Mouse (Mus musculus) megakaryocyte, embryonic 14.5 days (primary cell): Measurements from ENCODE around the gene Dram1.

Experiments used
- FLI1 ChIP-seq: IDR thresholded peaks from 2 replicates; pipeline ENCODE4 v1.6.1; 2012; ENCODE audit warnings: low read length, inconsistent platforms, mixed read lengths
- GATA1 ChIP-seq: IDR thresholded peaks from 3 replicates; pipeline ENCODE4 v1.6.1; 2012; ENCODE audit warnings: mixed read lengths, low read length, inconsistent platforms, borderline replicate concordance

- no peak for TF ChIP-seq GATA1
- no peak for TF ChIP-seq FLI1
These were observed 38.2 kb downstream of the Dram1 start for GRCm38 (mm10) chr10:88340660-88341059.
